Mouse (Mus musculus): ENCODE data around the gene Gtf2ird1. TPM values are rescaled to one million over a fixed set of nuclear protein-coding genes. Genes with fewer than 3 reads are reported as not detected.
"Not testable (repeated sequence)": the region's sequence is repeated elsewhere in the genome, so short reads cannot be mapped to it uniquely, and the experiment has no call there.

Gene Gtf2ird1
- polyA plus RNA-seq, 1 experiment: 31.9 TPM

DNA sequence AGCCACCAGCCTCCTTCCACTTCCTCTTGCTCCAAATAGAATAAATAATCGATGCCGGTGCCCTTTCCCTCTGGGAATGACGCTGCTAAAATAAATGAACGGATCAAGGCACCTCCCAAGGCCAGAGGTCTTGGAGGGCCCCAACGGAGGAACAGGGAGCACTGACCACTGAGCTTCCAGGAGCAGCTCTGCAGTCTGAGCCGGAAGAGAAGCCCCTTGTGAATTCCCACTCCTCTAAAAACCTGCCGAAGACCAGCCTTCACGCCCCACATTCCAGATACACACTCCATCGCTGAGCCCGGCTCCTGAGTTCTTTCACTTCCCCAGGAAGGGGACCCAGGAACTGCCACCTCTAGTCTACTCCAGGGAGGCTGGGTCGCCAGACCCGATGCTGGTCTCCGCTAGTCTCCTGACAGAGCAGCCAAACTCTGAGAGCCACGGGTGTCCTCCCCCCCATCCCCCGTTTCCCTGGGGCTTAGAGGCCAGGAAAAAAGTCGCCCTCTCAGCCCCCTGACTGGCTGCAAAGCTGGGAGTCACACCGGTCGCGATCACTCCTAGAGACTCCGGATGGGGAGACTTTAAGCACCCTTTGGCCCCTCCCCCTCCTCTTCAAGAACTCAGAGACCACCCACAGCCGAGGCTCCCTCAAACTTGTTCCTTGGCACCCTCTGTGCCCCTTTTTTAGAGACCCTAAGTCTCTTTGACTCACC, 1.2 kb downstream of the Gtf2ird1 start:
- Histone ChIP-seq H3K4me1 (ENCODE audit: control insufficient read depth, insufficient read depth, low read length) (no peaks in the 10 kb centered on the region), H3K27ac (ENCODE audit: insufficient read depth, low read length) (0 out of 2 replicates have a peak overlapping the region, but pooled peaks have one; percentile 1), H3K4me3 (ENCODE audit: insufficient read depth, low read length) (peak overlapping the region; percentile 98)
- TF ChIP-seq CTCF (IDR thresholded peaks at IDR 0.05; ENCODE audit: extremely low read depth, insufficient read depth, low read length) (no peak), POLR2A (IDR thresholded peaks at IDR 0.05; ENCODE audit: extremely low read depth, insufficient read depth, low read length) (no peak)

DNA sequence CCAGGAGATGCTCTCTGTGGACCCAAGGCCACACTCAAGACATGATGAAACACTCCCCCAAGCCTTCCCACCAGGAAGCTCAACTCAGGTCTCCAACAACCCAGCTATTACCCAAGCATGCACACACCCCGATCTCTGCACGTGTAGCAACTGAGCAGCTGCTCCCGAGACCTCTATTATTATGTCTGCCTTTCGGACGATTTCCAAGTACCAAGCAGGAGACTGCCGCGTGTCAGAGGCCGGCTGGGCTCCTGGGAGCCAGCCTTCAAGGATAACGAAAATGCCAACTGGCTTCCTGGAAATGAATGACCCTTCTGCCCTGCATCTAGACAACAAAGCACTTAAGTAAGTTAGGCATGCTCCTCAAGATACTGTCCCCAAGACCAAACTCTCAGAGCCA, 2.1 kb downstream of the Gtf2ird1 start:
- no peak for TF ChIP-seq CTCF (IDR thresholded peaks at IDR 0.05; ENCODE audit: extremely low read depth, insufficient read depth, low read length)
- TF ChIP-seq POLR2A (IDR thresholded peaks at IDR 0.05; ENCODE audit: extremely low read depth, insufficient read depth, low read length): no peak
- Histone ChIP-seq H3K4me3 (ENCODE audit: insufficient read depth, low read length) (peak overlapping the region; percentile 98), H3K27ac (ENCODE audit: insufficient read depth, low read length) (no peak overlapping the region), H3K4me1 (ENCODE audit: control insufficient read depth, insufficient read depth, low read length) (no peaks in the 10 kb centered on the region)

DNA sequence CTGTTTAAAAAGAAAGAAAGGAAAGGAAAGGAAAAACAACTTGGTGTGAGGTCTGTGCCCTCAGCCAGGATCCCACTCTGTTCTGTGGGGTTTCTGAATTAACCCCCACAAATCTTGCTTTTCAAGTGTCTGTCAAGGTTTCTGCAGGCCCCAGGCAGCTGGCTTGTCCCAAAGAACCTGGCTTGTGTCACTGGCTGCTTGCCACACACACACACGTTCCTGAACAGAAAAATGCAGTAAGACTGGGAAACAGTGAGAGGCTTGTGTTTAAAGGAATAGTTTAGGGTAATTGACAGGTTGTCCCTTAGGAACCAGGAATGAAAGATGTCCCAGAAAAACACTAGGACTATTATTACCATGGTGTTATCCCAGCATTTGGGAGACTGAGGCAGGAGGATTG, 2.9 kb downstream of the Gtf2ird1 start:
- TF ChIP-seq POLR2A (IDR thresholded peaks at IDR 0.05; ENCODE audit: extremely low read depth, insufficient read depth, low read length) (no peak), CTCF (IDR thresholded peaks at IDR 0.05; ENCODE audit: extremely low read depth, insufficient read depth, low read length) (no peak)
- Histone ChIP-seq H3K4me3 (ENCODE audit: insufficient read depth, low read length) (no peak overlapping the region), H3K27ac (ENCODE audit: insufficient read depth, low read length) (no peak overlapping the region), H3K4me1 (ENCODE audit: control insufficient read depth, insufficient read depth, low read length) (no peaks in the 10 kb centered on the region)

GRCm38 (mm10) chr5:134446755-134447154, 9.8 kb downstream of the Gtf2ird1 start:
- not testable (repeated sequence) for H3K4me3 ChIP-seq (ENCODE audit: insufficient read depth, low read length); H3K4me1 ChIP-seq (ENCODE audit: control insufficient read depth, insufficient read depth, low read length); H3K27ac ChIP-seq (ENCODE audit: insufficient read depth, low read length)

GRCm38 (mm10) chr5:134445895-134446294, 10.6 kb downstream of the Gtf2ird1 start:
- Histone ChIP-seq H3K4me3 (ENCODE audit: insufficient read depth, low read length) (no peak overlapping the region), H3K4me1 (ENCODE audit: control insufficient read depth, insufficient read depth, low read length) (peaks cover 4% of the 10 kb centered on the region; the same call in 1 of the 2 replicates), H3K27ac (ENCODE audit: insufficient read depth, low read length) (no peak overlapping the region)
- TF ChIP-seq POLR2A (IDR thresholded peaks at IDR 0.05; ENCODE audit: extremely low read depth, insufficient read depth, low read length): no peak
- no peak for TF ChIP-seq CTCF (IDR thresholded peaks at IDR 0.05; ENCODE audit: extremely low read depth, insufficient read depth, low read length)

GRCm38 (mm10) chr5:134445208-134445831, 11.2 kb downstream of the Gtf2ird1 start:
- no peak for TF ChIP-seq CTCF (IDR thresholded peaks at IDR 0.05; ENCODE audit: extremely low read depth, insufficient read depth, low read length)
- TF ChIP-seq POLR2A (IDR thresholded peaks at IDR 0.05; ENCODE audit: extremely low read depth, insufficient read depth, low read length): no peak
- peaks cover 6% of the 10 kb centered on the region; the same call in 1 of the 2 replicates for H3K4me1 ChIP-seq (ENCODE audit: control insufficient read depth, insufficient read depth, low read length)
- H3K4me3 ChIP-seq (ENCODE audit: insufficient read depth, low read length): no peak overlapping the region
- no peak overlapping the region for H3K27ac ChIP-seq (ENCODE audit: insufficient read depth, low read length)

DNA sequence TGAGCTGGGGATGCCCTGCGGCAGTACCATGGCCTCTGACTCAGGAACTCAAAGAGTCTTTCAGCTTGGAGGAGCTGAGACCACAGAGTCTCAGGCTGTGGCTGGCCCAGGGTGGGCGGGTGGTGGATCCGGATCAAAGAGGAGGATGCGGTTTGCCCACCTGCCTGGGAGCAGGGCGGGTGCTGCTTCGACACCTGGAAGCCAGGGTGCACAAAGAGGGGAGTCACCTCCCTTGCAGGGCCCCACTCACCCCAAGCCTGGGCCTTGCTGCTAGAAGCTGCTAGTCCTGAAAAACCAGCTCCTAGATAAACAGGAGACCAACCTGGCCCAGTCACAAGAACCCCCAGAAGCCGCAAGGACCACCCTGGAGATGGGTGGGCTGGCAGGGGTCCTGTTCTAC, 12.0 kb downstream of the Gtf2ird1 start:
- TF ChIP-seq POLR2A (IDR thresholded peaks at IDR 0.05; ENCODE audit: extremely low read depth, insufficient read depth, low read length) (no peak), CTCF (IDR thresholded peaks at IDR 0.05; ENCODE audit: extremely low read depth, insufficient read depth, low read length) (no peak)
- Histone ChIP-seq H3K4me3 (ENCODE audit: insufficient read depth, low read length) (no peak overlapping the region), H3K27ac (ENCODE audit: insufficient read depth, low read length) (no peak overlapping the region), H3K4me1 (ENCODE audit: control insufficient read depth, insufficient read depth, low read length) (peaks cover 6% of the 10 kb centered on the region; the same call in 1 of the 2 replicates)

GRCm38 (mm10) chr5:134442066-134442465, 14.4 kb downstream of the Gtf2ird1 start:
- no peak for TF ChIP-seq CTCF (IDR thresholded peaks at IDR 0.05; ENCODE audit: extremely low read depth, insufficient read depth, low read length)
- no peak for TF ChIP-seq POLR2A (IDR thresholded peaks at IDR 0.05; ENCODE audit: extremely low read depth, insufficient read depth, low read length)

DNA sequence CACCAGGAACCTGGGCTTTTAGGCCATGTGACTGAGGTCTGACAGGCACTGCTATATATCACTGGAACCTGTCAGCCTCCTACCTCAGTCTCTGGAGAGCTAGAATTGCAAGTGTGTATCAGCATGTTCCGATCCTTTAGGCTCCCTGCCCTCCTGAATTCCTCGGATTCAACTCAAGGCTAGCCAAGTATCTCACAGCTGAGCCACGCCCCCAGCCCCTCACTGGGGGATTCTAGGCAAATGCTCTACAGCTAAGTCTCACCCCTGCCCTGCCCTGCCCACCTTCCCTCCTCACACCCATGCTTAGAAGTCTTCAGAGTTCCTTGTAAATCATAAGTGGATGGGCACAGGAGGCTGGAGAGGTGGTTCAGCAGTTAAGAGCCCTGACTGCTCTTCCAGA, 15.4 kb downstream of the Gtf2ird1 start:
- Histone ChIP-seq H3K27ac (ENCODE audit: insufficient read depth, low read length) (no peak overlapping the region), H3K4me3 (ENCODE audit: insufficient read depth, low read length) (no peak overlapping the region), H3K4me1 (ENCODE audit: control insufficient read depth, insufficient read depth, low read length) (peaks cover 6% of the 10 kb centered on the region)
- TF ChIP-seq POLR2A (IDR thresholded peaks at IDR 0.05; ENCODE audit: extremely low read depth, insufficient read depth, low read length): no peak

More at GRCm38 (mm10) chr5:134442066-134442465, 14.4 kb downstream of the Gtf2ird1 start:
- H3K4me1 ChIP-seq (ENCODE audit: control insufficient read depth, insufficient read depth, low read length): peaks cover 6% of the 10 kb centered on the region
- no peak overlapping the region for H3K4me3 ChIP-seq (ENCODE audit: insufficient read depth, low read length)
- no peak overlapping the region for H3K27ac ChIP-seq (ENCODE audit: insufficient read depth, low read length)

- TF ChIP-seq CTCF (IDR thresholded peaks at IDR 0.05; ENCODE audit: extremely low read depth, insufficient read depth, low read length): no peak
- TF ChIP-seq POLR2A (IDR thresholded peaks at IDR 0.05; ENCODE audit: extremely low read depth, insufficient read depth, low read length): no peak
- no peak overlapping the region for H3K27ac ChIP-seq (ENCODE audit: insufficient read depth, low read length)
- peaks cover 3% of the 10 kb centered on the region for H3K4me1 ChIP-seq (ENCODE audit: control insufficient read depth, insufficient read depth, low read length)
- H3K4me3 ChIP-seq (ENCODE audit: insufficient read depth, low read length): no peak overlapping the region
Measured at GRCm38 (mm10) chr5:134440098-134440497, 16.4 kb downstream of the Gtf2ird1 start.
